Mouse (Mus musculus) large intestine, adult 2 months (tissue): ENCODE measurements around the gene Bglap. TPM values are rescaled to one million over a fixed set of nuclear protein-coding genes. Genes with fewer than 3 reads are reported as not detected.

Source experiments
- DNase-seq: peaks from one replicate; pipeline ENCODE4 v3.0.0-alpha.2; 2012; ENCODE audit warnings: low read depth, low spot score
- WGBS: fragments of 180-500 bp; shearing (Covaris S2); methylation state at CpG from one replicate; pipeline ENCODE4 v1.1.7; 2018; 5-methylcytosine and 5-hydroxymethylcytosine counted together
- polyA plus RNA-seq: library from polyadenylated mRNA; depleted of rRNA; stranded (reverse); fragments of >200 nt; gene quantifications from 2 replicates; pipeline ENCODE4 v1.2.3, GENCODE M21; 2012; rRNA removed

The Bglap gene
- polyA plus RNA-seq, 1 experiment: 1.5 TPM

DNA sequence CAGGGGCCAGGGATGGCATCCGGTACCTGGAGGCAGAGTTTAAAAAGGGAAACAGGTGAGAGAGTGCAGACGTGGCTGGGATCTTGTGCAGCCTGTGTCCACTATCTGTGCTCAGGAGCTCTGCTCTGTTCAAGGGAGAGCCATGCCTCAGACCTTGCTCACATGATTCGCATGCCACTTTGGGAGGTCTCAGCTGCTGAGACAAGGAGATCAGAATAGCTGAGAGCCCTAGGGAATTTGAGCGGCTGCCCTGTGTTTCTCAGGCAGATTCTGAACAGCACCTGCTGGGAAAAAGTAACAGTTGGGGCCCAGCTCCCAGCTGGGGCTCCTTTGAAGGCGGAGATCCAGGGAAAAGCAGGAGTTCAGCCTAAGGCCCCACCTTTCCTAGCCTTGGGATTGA is 24.7 kb downstream of the Bglap start:
- no peak for DNase-seq
- WGBS: 89% methylated on average over 5 of the region's 5 CpGs

DNA sequence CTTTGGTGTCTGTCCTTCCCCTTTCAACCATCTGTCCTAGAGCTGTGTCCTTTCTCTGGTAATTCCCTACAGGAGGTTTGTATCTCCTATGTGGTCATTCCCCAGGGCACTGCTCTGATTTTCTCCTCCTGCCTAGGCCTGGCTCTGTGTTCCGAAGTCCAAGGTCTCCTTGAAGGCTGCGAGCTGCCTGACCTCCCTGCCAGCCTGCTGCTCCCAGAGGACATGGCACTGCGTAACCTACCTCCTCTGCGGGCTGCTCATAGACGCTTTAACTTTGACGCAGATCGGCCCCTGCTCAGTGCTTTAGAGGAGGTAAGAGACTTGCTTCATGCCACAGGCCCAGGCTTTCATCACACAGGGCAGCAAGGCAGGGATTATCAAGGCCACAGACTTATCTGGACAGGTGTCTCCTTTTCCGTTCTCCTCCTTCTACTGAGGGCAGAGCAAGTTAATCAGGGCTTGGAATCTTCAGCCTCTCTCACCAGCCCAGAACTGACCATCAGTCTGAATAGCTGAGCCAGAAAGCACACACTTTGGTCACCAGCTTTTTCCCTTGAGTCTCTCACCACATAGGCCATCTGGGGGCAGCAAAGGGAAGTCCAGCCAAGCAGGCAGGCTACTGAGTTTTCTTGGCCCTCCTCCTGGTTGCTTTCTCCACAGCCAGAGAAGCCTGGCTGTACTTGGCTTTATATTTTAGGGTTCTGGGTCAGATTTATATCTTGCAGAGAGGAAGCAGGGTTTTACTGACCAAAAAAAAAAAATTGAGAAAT is 29.7 kb downstream of the Bglap start:
- WGBS: 86% methylated on average over 8 of the region's 8 CpGs
- no peak for DNase-seq

DNA sequence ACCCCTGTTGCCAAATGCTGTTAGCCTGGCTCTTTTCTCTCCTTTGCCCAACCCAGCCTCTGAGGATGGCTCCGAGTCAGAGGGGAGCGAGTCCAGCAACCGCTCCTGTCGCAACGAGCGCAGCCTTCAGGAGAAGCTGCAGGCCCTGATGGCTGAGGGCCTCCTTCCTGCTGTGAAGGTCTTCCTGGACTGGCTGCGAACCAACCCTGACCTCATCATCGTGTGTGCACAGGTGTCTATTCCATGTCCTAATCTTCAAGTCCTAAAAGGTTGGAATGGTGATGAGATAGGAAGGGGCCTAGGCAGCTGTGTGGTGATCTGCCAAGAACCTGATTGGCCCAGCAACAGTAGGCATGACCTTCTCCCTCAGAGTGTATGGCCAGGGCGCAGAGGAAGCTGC is 31.4 kb downstream of the Bglap start:
- 80% methylated on average over 9 of the region's 9 CpGs for WGBS
- DNase-seq: no peak

DNA sequence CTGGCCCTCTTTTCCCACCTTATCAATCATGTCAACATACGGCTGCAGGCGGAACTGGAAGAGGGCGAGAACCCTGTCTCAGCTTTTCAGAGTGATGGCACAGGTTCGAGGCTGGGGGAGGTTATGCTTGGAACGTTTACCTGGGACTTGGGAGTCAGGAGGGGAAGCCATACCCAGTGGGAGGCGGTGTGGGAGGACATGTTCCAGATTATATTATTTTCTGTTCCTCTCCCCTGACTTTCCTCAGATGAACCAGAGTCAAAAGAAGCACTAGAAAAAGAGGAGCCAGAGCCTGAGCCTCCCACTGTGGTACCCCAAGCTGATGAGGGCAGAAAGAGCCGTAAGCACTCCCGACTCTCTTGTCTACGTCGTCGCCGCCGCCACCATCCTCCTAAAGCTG is 33.5 kb downstream of the Bglap start:
- 91% methylated on average over 13 of the region's 13 CpGs for WGBS
- DNase-seq: no peak

DNA sequence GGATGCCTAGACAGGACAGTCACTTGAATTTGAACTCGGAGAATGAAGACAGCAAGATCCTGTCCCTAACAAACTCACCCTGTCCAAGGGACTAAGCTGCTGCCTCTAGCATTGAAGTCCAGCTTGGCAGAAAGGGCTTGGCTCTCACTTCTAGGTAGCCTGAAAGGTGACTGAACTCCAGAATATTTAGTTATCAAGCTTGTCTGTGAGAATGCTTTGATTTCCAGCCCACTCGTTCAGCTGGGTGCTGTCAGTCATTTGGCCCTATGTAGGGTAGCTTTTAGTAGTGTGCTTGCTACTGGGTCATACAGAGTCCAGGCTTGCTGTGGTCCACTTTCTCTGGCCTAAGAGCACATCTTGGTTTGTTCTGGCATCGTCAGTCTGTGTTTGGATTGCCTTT is 45.3 kb downstream of the Bglap start:
- WGBS: 68% methylated on average over 3 of the region's 3 CpGs

DNA sequence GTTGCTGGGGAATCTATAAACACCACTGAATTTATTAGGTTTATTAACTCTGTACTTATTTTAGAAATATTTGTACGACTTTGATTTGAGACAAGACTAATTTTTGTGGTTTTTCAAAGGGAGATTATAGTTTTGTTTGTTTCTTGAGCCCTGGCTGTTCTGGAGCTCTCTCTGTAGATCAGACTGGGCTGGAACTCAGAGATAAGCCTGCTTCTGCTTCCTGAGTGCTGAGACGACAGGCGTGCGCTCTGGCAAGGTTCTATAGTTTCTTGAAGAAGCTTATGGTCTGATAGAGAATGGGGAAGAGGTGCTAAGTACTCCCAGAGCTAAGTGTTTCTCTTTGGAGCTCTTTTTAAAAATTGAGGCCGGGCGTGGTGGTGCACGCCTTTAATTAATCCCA is 45.9 kb downstream of the Bglap start:
- 87% methylated on average over 7 of the region's 7 CpGs for WGBS
- DNase-seq: no peak

More for the DNA sequence above, 45.3 kb downstream of the Bglap start:
- no peak for DNase-seq

DNA sequence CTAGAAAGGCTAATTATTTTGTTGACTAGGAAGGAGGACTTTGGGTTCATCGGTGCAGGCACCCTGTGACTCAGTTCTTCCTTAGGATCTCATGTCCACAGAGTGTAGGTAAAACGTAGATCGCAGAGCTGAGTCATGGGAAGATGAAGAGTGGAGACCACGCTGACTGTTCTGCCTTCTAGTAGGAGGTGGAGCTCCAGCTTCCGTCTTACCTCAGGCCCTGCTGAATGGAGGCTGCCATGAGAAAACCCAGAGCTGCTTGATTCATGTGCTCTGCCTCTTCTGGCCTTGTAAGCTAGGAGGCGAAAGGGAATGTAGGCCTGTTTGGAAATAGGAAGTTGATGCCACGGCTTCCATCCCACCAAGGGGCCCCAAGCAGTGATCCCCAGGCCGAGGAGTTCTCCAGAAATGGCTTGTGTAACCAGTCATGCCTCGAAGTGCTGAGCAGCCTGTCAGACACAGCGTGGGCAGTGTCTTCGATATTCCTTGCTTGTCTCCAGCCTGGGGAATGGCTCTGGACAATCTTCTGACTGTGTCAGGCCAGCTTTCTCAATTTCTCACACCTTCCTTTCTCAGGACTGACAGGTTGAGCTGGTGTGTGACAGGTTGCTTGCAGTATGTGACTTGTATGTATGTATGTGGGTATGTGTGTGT is 46.8 kb downstream of the Bglap start:
- no peak for DNase-seq
- whole genome bisulfite sequencing: 39% methylated on average over 11 of the region's 11 CpGs

DNA sequence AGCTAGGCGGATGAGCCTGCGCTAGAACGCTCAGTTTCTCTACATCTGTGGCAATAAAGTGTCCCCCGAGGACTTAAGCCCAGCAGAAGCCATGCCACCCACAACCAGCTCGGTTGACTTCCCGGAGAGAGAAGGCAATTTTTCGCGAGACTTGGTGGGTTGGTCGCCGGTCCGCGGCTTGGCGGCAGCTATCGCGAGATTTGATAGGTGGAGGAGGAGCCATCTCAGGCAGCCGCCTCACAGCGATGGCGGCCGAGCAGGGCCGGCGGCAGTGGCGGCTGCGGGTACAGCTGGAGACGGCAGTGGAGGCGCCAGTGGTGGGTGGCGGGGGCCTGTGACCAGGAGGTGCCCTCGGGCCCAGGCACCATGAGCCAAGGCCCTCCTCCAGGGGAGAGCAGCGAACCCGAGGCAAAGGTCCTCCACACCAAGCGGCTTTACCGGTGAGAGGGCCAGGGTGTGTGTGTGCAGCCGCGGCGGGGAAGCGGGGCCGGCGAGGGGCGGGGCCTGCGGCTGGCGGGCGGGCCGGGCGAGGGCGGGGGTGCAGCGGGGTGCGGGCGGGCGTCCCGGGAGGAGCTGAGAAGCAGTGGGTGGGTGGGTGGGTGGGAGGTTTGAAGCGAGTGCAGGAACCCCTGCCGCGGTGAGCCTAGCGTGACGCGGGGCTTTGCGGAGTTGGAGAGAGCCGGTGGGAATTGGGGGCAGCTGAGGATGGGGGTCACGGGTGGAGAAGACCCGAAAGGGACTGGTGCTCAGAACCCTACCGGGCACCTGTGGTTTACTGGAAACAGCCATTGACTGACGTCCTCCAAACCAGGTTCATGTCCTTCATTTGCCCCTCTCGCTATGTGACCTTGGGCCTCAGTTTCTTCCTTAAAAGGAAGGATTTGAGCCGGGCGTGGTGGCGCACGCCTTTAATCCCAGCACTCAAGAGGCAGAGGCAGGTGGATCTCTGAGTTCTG is 47.9 kb downstream of the Bglap start, which contains the start of the genes Tmem79 and Smg5:
Gene Tmem79, minus strand, starts transcription at position 91 of the 956 bp plus-strand sequence.
Gene Smg5, plus strand, starts transcription at position 203 of the 956 bp plus-strand sequence.
- WGBS: 1% methylated on average over 65 of the region's 66 CpGs
- peak; percentile 81 for DNase-seq

DNA sequence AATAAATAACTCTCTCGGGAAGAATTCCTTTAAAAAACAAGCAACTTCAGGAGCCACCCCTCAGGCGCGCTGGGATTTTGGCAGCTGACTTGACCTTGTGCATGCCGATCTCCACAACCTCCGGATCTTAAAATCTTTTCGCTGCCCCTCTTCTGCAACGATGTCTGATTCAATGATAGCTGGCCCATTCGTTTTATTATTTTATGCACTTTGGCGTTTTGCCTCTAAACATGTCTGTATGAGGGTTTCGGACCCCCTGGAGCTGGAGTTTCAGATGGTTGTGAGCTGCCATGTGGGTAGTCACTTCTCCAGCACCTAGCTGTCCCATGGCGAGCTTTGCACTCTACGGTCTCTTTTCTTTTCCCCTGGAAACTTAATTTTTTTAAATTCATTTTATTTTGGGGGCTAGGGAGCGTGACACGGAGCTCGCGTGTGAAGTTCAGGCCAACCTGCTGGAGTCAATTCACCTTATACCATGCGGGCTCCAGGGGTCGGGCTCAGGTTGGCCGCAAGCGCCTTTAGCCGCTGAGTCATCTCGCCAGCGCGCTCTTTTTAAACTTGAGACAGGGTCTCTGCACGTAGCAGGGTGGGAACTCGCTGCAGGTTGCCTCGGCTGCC is 48.7 kb downstream of the Bglap start:
- DNase-seq: no peak
- WGBS: under 1% methylated on average over 27 of the region's 27 CpGs

DNA sequence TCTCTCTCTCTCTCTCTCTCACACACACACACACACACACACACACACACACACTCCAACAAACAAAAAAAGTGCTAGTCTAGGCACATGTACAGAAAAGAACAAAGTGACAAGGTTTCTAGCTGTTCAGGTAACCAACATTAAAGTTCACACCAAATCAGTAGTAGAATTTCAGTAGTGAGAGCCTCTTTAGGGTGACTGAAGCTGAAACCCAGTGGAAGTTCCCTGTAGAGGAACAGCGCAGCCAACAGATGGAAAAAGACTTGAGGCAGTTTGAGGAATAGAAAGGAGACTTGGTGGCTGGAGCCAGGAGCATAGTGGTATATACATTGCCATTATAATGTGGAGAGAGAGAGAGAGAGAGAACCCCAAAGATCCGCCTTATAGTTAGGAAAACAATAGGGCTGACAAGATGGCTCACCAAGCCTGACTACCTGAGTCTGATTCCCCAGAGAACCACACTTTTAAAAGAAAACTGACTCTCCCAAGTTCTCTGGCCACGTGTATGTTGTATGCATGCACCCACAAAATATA is 49.3 kb downstream of the Bglap start:
- WGBS: 16% methylated on average over 3 of the region's 3 CpGs
- no peak for DNase-seq

DNA sequence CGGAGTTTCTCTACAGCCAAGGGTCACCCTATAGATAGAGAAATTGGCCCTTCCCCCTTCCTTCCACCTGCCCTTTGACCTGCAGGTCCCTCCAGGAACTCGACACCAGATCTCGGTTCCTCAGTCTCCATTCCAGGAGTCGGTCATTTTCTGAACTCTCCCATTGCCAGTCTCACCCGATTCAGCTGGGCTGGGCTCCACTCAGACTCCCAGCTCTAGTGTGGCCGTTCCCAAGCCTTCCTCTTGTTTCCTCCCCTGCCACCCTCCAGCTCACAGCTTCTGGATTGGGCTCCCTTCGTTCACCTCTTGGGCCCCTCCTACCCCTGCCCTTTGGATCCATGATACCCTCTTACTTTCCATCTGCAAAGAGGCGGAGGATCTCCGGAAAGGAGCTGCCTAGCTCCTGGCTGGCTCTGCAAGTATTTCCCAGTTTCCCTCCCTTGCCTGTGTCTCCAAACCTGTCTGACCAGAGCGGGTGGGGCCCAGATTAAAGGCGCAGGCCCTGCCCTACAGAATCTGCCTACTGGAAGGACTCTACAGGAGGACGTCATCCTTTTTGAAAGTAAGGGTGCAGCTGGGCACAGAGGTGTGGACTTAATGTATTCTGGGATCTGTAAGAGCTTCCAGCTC is 50.1 kb downstream of the Bglap start:
- DNase-seq: peak; percentile 89
- 21% methylated on average over 12 of the region's 12 CpGs for WGBS

Other genes starting within 250 kb of the Bglap start
- gene Mef2d, start 242.1 kb downstream of the Bglap start, polyA plus RNA-seq: 26.1 and 40.8 TPM in 2 replicates
- gene Rhbg, start 129.8 kb downstream of the Bglap start, polyA plus RNA-seq: 32.9 and 50.2 TPM in 2 replicates
- 0.30 TPM in 1 of 2 replicates, not detected in the other for gene Gm38392, start 97.3 kb downstream of the Bglap start, polyA plus RNA-seq
- gene Tsacc, start 87.5 kb downstream of the Bglap start, polyA plus RNA-seq: 2.4 and 3.1 TPM in 2 replicates
- gene Cct3, start 87.3 kb downstream of the Bglap start, polyA plus RNA-seq: 159 and 172 TPM in 2 replicates
- 194 and 196 TPM in 2 replicates for gene Glmp, start 59.4 kb downstream of the Bglap start, polyA plus RNA-seq
- gene Tmem79, start 48.3 kb downstream of the Bglap start, polyA plus RNA-seq: 30.3 and 41.6 TPM in 2 replicates
- gene Smg5, start 48.2 kb downstream of the Bglap start, polyA plus RNA-seq: 50.2 and 69.8 TPM in 2 replicates
- 2.4 and 3.2 TPM in 2 replicates for gene Paqr6, start 19.9 kb downstream of the Bglap start, polyA plus RNA-seq
- 2.5 and 5.6 TPM in 2 replicates for gene Bglap3, start 11.7 kb downstream of the Bglap start, polyA plus RNA-seq
- 0.36 and 0.58 TPM in 2 replicates for gene Bglap2, start 5.8 kb downstream of the Bglap start, polyA plus RNA-seq
- 67.4 and 70.5 TPM in 2 replicates for gene Pmf1, start 25.9 kb upstream of the Bglap start, polyA plus RNA-seq
- gene Slc25a44, start 40.7 kb upstream of the Bglap start, polyA plus RNA-seq: 32.0 and 47.7 TPM in 2 replicates
- 221 and 227 TPM in 2 replicates for gene Sema4a, start 76.7 kb upstream of the Bglap start, polyA plus RNA-seq
- gene Lmna, start 125.5 kb upstream of the Bglap start, polyA plus RNA-seq: 90.6 and 165 TPM in 2 replicates
- 0.63 and 0.89 TPM in 2 replicates for gene Mex3a, start 147.9 kb upstream of the Bglap start, polyA plus RNA-seq
- 236 and 238 TPM in 2 replicates for gene Rab25, start 163.8 kb upstream of the Bglap start, polyA plus RNA-seq
- 148 and 165 TPM in 2 replicates for gene Lamtor2, start 168.6 kb upstream of the Bglap start, polyA plus RNA-seq
- 41.2 and 50.6 TPM in 2 replicates for gene Ubqln4, start 169.3 kb upstream of the Bglap start, polyA plus RNA-seq
- gene Ssr2, start 191.4 kb upstream of the Bglap start, polyA plus RNA-seq: 417 and 500 TPM in 2 replicates
- gene Arhgef2, start 221.5 kb upstream of the Bglap start, polyA plus RNA-seq: 49.2 and 77.5 TPM in 2 replicates